Mouse (Mus musculus): ENCODE measurements around the gene Bmyc.
"Not testable (repeated sequence)": the region's sequence is repeated elsewhere in the genome, so short reads cannot be mapped to it uniquely, and the experiment has no call there.

The Bmyc gene

GRCm38 (mm10) chr2:25733199-25733930 lies 26.8 kb downstream of the Bmyc start:
- DNase-seq = no peak

- not testable (repeated sequence) for DNase-seq
Measured at GRCm38 (mm10) chr2:25736709-25737108, 30.2 kb downstream of the Bmyc start, which contains the start of gene Obp2b. Gene Obp2b (plus strand): TSS chr2:25737009.

GRCm38 (mm10) chr2:25741671-25742070 lies 35.1 kb downstream of the Bmyc start:
- no peak for DNase-seq

GRCm38 (mm10) chr2:25754201-25754600 lies 47.7 kb downstream of the Bmyc start:
- DNase-seq = no peak
